Mouse (Mus musculus): ENCODE data around the gene Egf.
"Not testable (repeated sequence)": the region's sequence is repeated elsewhere in the genome, so short reads cannot be mapped to it uniquely, and the experiment has no call there.

The Egf gene

GRCm38 (mm10) chr3:129754650-129755604 lies at the start of gene Egf:
TSS of gene Egf (minus strand) at chr3:129755316.
- DNase-seq (ENCODE audit: low read depth, low spot score), result no peak

GRCm38 (mm10) chr3:129803765-129804164 lies 48.6 kb upstream of the Egf start, which contains the start of gene Lrit3:
TSS of gene Lrit3 (minus strand) at chr3:129804030.
- DNase-seq (ENCODE audit: low read depth, low spot score), result no peak

GRCm38 (mm10) chr3:129799011-129799410 lies 43.9 kb upstream of the Egf start:
- no peak for DNase-seq (ENCODE audit: low read depth, low spot score)

GRCm38 (mm10) chr3:129798551-129798950 lies 43.4 kb upstream of the Egf start:
- DNase-seq (ENCODE audit: low read depth, low spot score), result no peak

- no peak for DNase-seq (ENCODE audit: low read depth, low spot score)
Measured at GRCm38 (mm10) chr3:129797341-129797740, 42.2 kb upstream of the Egf start.

- DNase-seq (ENCODE audit: low read depth, low spot score), result no peak
Measured at GRCm38 (mm10) chr3:129793801-129794200, 38.7 kb upstream of the Egf start.

- peak; percentile 7 for DNase-seq (ENCODE audit: low read depth, low spot score)
Measured at GRCm38 (mm10) chr3:129782746-129783145, 27.6 kb upstream of the Egf start.

- no peak for DNase-seq (ENCODE audit: low read depth, low spot score)
Measured at GRCm38 (mm10) chr3:129781435-129781834, 26.3 kb upstream of the Egf start.

- DNase-seq (ENCODE audit: low read depth, low spot score), result no peak
Measured at GRCm38 (mm10) chr3:129771210-129771609, 16.1 kb upstream of the Egf start.

- no peak for DNase-seq (ENCODE audit: low read depth, low spot score)
Measured at GRCm38 (mm10) chr3:129766971-129767794, 12.1 kb upstream of the Egf start.

GRCm38 (mm10) chr3:129766106-129766505 lies 11.0 kb upstream of the Egf start:
- DNase-seq (ENCODE audit: low read depth, low spot score), result no peak

GRCm38 (mm10) chr3:129757599-129757998 lies 2.5 kb upstream of the Egf start:
- DNase-seq (ENCODE audit: low read depth, low spot score), result not testable (repeated sequence)

- DNase-seq (ENCODE audit: low read depth, low spot score), result peak; percentile 57
Measured at GRCm38 (mm10) chr3:129744803-129745202, 10.3 kb downstream of the Egf start.

- DNase-seq (ENCODE audit: low read depth, low spot score), result no peak
Measured at GRCm38 (mm10) chr3:129742781-129743180, 12.3 kb downstream of the Egf start.

- DNase-seq (ENCODE audit: low read depth, low spot score), result no peak
Measured at GRCm38 (mm10) chr3:129738291-129739183, 16.6 kb downstream of the Egf start.

GRCm38 (mm10) chr3:129731636-129732035 lies 23.5 kb downstream of the Egf start:
- peak; percentile 38 for DNase-seq (ENCODE audit: low read depth, low spot score)

- DNase-seq (ENCODE audit: low read depth, low spot score), result peak; percentile 58
Measured at GRCm38 (mm10) chr3:129730426-129730825, 24.7 kb downstream of the Egf start.

- no peak for DNase-seq (ENCODE audit: low read depth, low spot score)
Measured at GRCm38 (mm10) chr3:129729916-129730315, 25.2 kb downstream of the Egf start.

- no peak for DNase-seq (ENCODE audit: low read depth, low spot score)
Measured at GRCm38 (mm10) chr3:129725592-129725991, 29.5 kb downstream of the Egf start.

GRCm38 (mm10) chr3:129724961-129725501 lies 30.1 kb downstream of the Egf start:
- DNase-seq (ENCODE audit: low read depth, low spot score), result peak; percentile 97

GRCm38 (mm10) chr3:129724505-129724904 lies 30.6 kb downstream of the Egf start:
- no peak for DNase-seq (ENCODE audit: low read depth, low spot score)
